Mouse (Mus musculus) left cerebral cortex, adult 2 months (tissue): ENCODE results near the gene Mansc1. TPM values are rescaled to one million over a fixed set of nuclear protein-coding genes. Genes with fewer than 3 reads are reported as not detected.

Source experiments
- DNase-seq, 2 experiments: peaks; one replicate each; pipeline ENCODE4 v3.0.0; 2021 to 2022; ENCODE audit warnings: low spot score in 2 of 2, mixed read lengths in 1 of 2; ENCODE audit errors: extremely low spot score in 1 of 2
- H3K27ac ChIP-seq: fragments of 200-600 bp; 2 replicates; pipeline ENCODE4 v1.8.1; 2022
- H3K4me3 ChIP-seq: fragments of 200-600 bp; 2 replicates; pipeline ENCODE4 v1.8.1; 2022
- CTCF ChIP-seq: fragments of 200-600 bp; IDR thresholded peaks from 2 replicates; pipeline ENCODE4 v1.8.1; 2022; ENCODE audit warnings: antibody characterized with exemption, mild to moderate bottlenecking, moderate library complexity
- intact Hi-C: fragments of 180-260 bp; cut with DNase I; formaldehyde crosslinking; loops from one replicate; pipeline ENCODE4 v1.15.1; 2025
- total RNA-seq, 2 experiments: library from RNA; stranded (reverse); gene quantifications; 2 replicates each; pipeline ENCODE4 v1.2.3; 2021

The Mansc1 gene
- total RNA-seq, 2 experiments from 2014 or later, result 11.5 to 12.7 TPM

- TF ChIP-seq CTCF, result no peak
- no peak for DNase-seq
- intact Hi-C loops, result no loop called here
- H3K4me3 ChIP-seq, result no peak overlapping the region
- H3K27ac ChIP-seq, result no peak overlapping the region
Measured at GRCm38 (mm10) chr6:134610380-134610779, 21.9 kb downstream of the Mansc1 start.

DNA sequence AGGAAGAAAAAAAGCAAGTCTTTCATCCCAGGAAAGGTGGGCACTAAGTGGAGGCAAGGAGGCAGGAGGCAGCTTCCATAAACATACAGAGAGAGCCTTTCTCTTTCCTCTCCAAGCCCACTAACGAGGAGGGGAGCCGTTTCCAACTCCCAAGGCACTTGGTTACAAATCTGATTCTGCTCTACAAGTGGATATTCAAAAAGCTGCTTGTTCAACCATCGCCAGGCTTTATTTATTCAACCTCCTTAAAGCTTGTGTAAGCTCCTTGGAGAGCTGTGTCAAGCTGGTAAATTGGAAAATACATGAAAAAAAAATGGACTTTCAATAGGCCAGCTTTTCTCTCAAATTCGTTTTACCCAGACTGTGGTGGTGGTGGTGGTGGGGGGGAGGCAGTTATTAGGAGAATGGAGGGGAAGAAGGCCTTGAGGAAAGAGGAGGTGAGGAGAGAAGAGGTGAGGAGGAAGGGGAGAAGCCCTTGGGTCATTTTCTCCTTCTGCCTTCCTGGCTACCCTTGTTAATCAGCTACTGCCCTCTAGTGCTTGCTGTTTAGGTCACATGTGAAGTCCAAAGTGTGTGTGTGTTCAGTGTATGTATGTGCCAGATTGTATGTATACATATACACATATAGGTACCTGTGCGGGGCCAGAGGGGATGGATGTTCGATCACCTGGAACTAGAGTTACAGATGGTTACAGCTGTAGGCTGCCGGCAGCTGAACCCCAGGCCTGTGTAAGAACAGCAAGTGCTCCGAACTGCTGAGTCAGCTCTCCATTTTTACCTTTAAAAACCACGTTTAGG is 25.1 kb downstream of the Mansc1 start:
- intact Hi-C loops, result loop anchor here (2.0 to 5.0 kb wide), 4 partner anchors 40 to 182 kb away; partner anchors contain the start of gene Lrp6
- Histone ChIP-seq H3K4me3 (no peak overlapping the region), H3K27ac (no peak overlapping the region)
- TF ChIP-seq CTCF, result peak; percentile 65
- no peak for DNase-seq

DNA sequence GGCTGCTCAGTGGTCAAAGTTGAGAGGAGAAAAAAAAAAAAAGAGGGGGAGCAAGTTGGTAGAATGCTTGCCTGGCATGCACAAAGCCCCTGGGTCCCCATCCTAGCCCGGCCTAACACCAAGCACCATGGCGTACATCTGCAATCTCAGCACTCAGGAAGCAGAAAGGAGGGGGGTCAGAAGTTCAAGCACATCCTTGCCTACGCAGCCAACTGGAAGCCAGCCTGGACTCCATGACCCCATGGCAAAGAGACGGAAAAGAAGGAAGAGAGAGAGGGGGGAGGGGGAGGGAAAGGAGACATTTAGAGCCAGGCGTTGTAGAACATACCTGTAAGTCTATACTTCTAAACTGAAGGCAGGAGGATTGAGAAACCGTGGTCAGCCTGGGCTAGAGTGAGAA is 25.7 kb downstream of the Mansc1 start:
- DNase-seq, result no peak
- H3K4me3 ChIP-seq, result no peak overlapping the region
- intact Hi-C loops, result loop anchor here (2.0 to 5.0 kb wide), 4 partner anchors 39 to 182 kb away; partner anchors contain the start of gene Lrp6
- H3K27ac ChIP-seq, result no peak overlapping the region
- no peak for TF ChIP-seq CTCF

- TF ChIP-seq CTCF, result no peak
- Histone ChIP-seq H3K4me3 (no peak overlapping the region), H3K27ac (no peak overlapping the region)
- DNase-seq, result no peak
- intact Hi-C loops, result loop anchor here (5.0 kb wide), 3 partner anchors 38 to 138 kb away; partner anchors contain the start of gene Lrp6
Measured at GRCm38 (mm10) chr6:134605196-134605595, 27.1 kb downstream of the Mansc1 start.

GRCm38 (mm10) chr6:134602371-134603003 is 29.8 kb downstream of the Mansc1 start:
- intact Hi-C loops, result no loop called here
- no peak overlapping the region for H3K4me3 ChIP-seq
- no peak overlapping the region for H3K27ac ChIP-seq
- TF ChIP-seq CTCF, result no peak
- DNase-seq, result no peak

DNA sequence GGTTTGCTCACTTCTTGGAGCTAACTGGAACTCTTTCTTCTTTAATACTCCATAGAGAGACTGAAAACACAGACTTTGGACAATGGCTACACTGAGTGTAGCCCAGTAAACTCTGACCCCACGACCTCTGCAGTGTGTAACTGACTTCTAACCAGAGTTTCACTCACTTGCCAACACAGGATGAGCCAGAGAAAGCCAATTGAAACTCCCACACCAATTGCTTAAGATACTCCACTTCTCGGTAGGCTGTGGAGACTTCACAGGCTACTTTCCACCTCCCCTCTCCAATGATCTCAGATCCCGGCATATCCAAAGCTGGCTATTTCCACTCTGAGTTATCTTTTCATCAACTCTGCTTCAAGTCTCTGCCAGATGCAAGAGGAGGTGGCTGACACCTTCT is 30.5 kb downstream of the Mansc1 start:
- TF ChIP-seq CTCF, result no peak
- intact Hi-C loops, result no loop called here
- Histone ChIP-seq H3K27ac (no peak overlapping the region), H3K4me3 (no peak overlapping the region)
- DNase-seq, result no peak

- intact Hi-C loops, result no loop called here
- Histone ChIP-seq H3K4me3 (no peak overlapping the region), H3K27ac (no peak overlapping the region)
- DNase-seq, result no peak
- no peak for TF ChIP-seq CTCF
Measured at GRCm38 (mm10) chr6:134601130-134601529, 31.2 kb downstream of the Mansc1 start.

- Histone ChIP-seq H3K27ac (no peak overlapping the region), H3K4me3 (no peak overlapping the region)
- DNase-seq, result no peak
- TF ChIP-seq CTCF, result no peak
- intact Hi-C loops, result no loop called here
Measured at GRCm38 (mm10) chr6:134599239-134599638, 33.0 kb downstream of the Mansc1 start.

GRCm38 (mm10) chr6:134597651-134598229 is 34.5 kb downstream of the Mansc1 start:
- intact Hi-C loops, result no loop called here
- no peak for TF ChIP-seq CTCF
- H3K4me3 ChIP-seq, result no peak overlapping the region
- no peak for DNase-seq
- no peak overlapping the region for H3K27ac ChIP-seq

- Histone ChIP-seq H3K4me3 (no peak overlapping the region), H3K27ac (no peak overlapping the region)
- no peak for TF ChIP-seq CTCF
- intact Hi-C loops, result no loop called here
- DNase-seq, result no peak
Measured at GRCm38 (mm10) chr6:134594569-134595442, 37.5 kb downstream of the Mansc1 start.

- no peak overlapping the region for H3K4me3 ChIP-seq
- H3K27ac ChIP-seq, result no peak overlapping the region
- intact Hi-C loops, result no loop called here
- TF ChIP-seq CTCF, result no peak
- DNase-seq, result no peak
Measured at GRCm38 (mm10) chr6:134591614-134592013, 40.7 kb downstream of the Mansc1 start.
